Mouse (Mus musculus) spleen, adult 2 months (tissue): ENCODE results near the gene Pacs2. TPM values are rescaled to one million over a fixed set of nuclear protein-coding genes. Genes with fewer than 3 reads are reported as not detected.

Source experiments
- DNase-seq, 2 experiments: peaks; one replicate each; pipeline versions ENCODE4 v3.0.0 to v3.0.0-alpha.2; 2012 to 2021; ENCODE audit warnings: low spot score in 2 of 2, low read depth in 1 of 2
- H3K27ac ChIP-seq: fragments of 200-500 bp; 2 replicates; pipeline ENCODE4 v1.5.1; 2012; ENCODE audit warnings: low read length, inconsistent platforms; ENCODE audit not compliant: insufficient read depth
- H3K27me3 ChIP-seq: fragments of 200-500 bp; 2 replicates; pipeline ENCODE4 v1.6.1; 2012; ENCODE audit warnings: mild to moderate bottlenecking, moderate library complexity, low read length, inconsistent platforms; ENCODE audit not compliant: control insufficient read depth, insufficient read depth
- H3K36me3 ChIP-seq: fragments of 200-500 bp; 2 replicates; pipeline ENCODE4 v1.6.1; 2012; ENCODE audit warnings: mild to moderate bottlenecking, low read length, inconsistent platforms; ENCODE audit not compliant: control insufficient read depth, insufficient read depth
- H3K4me1 ChIP-seq: fragments of 200-500 bp; 2 replicates; pipeline ENCODE4 v1.6.1; 2011; ENCODE audit warnings: inconsistent platforms; ENCODE audit not compliant: control insufficient read depth, insufficient read depth, insufficient read length
- H3K4me3 ChIP-seq: fragments of 200-500 bp; 2 replicates; pipeline ENCODE4 v1.5.1; 2011; ENCODE audit warnings: mild to moderate bottlenecking, inconsistent platforms; ENCODE audit not compliant: insufficient read depth, insufficient read length; ENCODE audit errors: extremely low read depth
- CTCF ChIP-seq: fragments of 200-500 bp; IDR thresholded peaks from 2 replicates; pipeline ENCODE4 v1.5.1; 2011; ENCODE audit warnings: mild to moderate bottlenecking, inconsistent platforms; ENCODE audit not compliant: insufficient read depth, insufficient read length, insufficient replicate concordance; ENCODE audit errors: extremely low read depth
- POLR2A ChIP-seq: fragments of 200-500 bp; IDR thresholded peaks from 2 replicates; pipeline ENCODE4 v1.6.1; 2011; ENCODE audit warnings: low read depth, low read length, inconsistent platforms
- WGBS: fragments of 180-500 bp; shearing (Covaris S2); methylation state at CpG from one replicate; pipeline ENCODE4 v1.1.7; 2018; 5-methylcytosine and 5-hydroxymethylcytosine counted together
- polyA plus RNA-seq: library from polyadenylated mRNA; depleted of rRNA; stranded (reverse); fragments of >200 nt; gene quantifications from 2 replicates; pipeline ENCODE4 v1.2.3, GENCODE M21; 2012

Pacs2 gene
- polyA plus RNA-seq, 1 experiment = 29.1 TPM

DNA sequence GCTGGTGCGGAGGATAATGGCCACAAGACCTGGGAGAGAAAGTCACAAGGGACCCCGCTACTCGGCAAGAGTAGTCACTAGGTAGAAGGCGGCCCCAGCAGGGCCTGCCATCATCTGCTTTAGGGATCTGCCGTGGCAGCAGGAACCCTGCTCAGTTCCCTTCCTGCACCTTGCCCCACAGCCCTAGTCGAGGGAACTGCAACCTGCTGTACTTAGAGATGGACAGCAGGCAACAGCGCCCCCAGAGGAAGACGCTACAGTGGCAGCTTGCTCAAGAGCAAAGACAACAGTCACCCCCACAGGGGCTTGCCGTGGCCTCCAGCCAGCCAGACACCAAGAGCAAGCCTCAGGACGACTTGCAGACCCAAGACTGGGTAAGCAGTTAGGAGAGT is 60.8 kb downstream of the Pacs2 start:
- Histone ChIP-seq H3K27me3 (no peaks in the 10 kb centered on the region), H3K4me3 (peak overlapping the region; percentile 95), H3K4me1 (peaks cover 5% of the 10 kb centered on the region; the same call in 1 of the 2 replicates), H3K27ac (peak overlapping the region; percentile 93), H3K36me3 (no peaks in the 10 kb centered on the region; the same call in 1 of the 2 replicates)
- TF ChIP-seq CTCF = peak; percentile 93; the same call in 1 of the 2 replicates
- TF ChIP-seq POLR2A = peak; percentile 55; the same call in 1 of the 2 replicates
- peak; percentile 83 to 89 for DNase-seq
- WGBS = 4% methylated on average over 10 of the region's 10 CpGs

DNA sequence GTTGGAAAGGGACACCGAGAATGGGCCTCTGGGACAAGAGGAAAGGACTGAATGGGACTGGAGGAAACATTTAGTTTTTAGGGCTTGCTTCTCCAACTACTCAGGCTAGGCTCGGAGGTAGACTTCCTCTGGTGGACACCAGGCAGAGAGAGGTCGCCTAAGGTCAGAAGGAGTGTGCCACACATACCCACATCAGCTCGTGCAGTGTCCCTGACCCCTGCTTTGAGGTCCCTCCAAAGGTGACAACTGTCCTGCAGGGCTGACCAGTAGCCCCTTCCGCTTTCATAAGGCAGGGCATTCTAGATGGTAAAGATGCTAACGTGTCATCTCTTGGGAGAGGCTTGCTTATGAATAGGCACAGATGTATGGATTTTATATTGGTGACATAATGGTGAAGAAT is 61.2 kb downstream of the Pacs2 start:
- WGBS = 53% methylated on average over 6 of the region's 6 CpGs
- Histone ChIP-seq H3K4me3 (no peak overlapping the region), H3K4me1 (peaks cover 5% of the 10 kb centered on the region; the same call in 1 of the 2 replicates), H3K27ac (no peak overlapping the region), H3K36me3 (no peaks in the 10 kb centered on the region; the same call in 1 of the 2 replicates), H3K27me3 (no peaks in the 10 kb centered on the region)
- TF ChIP-seq CTCF = no peak
- DNase-seq = no peak

DNA sequence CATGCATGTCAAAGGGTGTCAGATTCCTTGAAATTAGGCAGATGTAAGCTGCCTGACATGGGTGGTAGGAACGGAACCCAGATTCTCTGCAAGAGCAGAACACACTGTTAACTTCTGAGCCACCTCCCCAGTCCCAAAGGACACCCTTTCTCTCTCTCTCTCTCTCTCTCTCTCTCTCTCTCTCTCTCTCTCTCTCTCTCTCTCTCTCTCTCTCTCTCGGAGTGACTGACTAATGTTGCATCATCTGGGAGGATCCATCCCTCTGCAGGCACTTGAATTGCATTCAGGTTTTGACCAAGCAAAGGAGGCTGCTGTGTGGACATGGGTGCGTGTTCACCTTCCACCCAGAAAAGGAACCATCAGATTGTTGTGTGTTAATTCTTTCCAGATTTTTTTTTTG is 73.0 kb downstream of the Pacs2 start:
- 93% methylated on average over 2 of the region's 3 CpGs for WGBS
- H3K27me3 ChIP-seq = no peaks in the 10 kb centered on the region
- no peak for TF ChIP-seq POLR2A
- no peak for TF ChIP-seq CTCF
- no peaks in the 10 kb centered on the region for H3K36me3 ChIP-seq
- no peak overlapping the region for H3K4me3 ChIP-seq
- no peak overlapping the region for H3K27ac ChIP-seq
- no peaks in the 10 kb centered on the region for H3K4me1 ChIP-seq
- no peak for DNase-seq

DNA sequence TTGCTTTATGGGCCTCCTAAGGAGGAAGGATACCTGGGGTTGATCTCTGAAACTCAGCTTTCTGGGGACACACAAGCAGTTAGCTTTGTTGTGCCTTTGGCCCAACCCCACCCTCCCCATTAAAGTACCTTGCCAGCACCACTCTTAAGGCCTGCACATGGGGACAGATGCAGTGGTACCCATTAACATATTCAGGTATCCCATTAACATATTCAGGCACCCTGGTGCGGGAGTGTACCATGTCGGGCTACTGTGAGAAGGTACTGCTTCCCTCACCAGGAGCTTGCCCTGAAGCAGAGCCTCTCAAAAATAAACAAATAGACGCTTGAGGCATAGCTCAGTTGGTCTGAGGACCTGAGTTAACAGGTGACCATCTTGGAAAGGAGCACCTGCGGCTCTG is 73.7 kb downstream of the Pacs2 start:
- H3K36me3 ChIP-seq = no peaks in the 10 kb centered on the region
- no peaks in the 10 kb centered on the region for H3K4me1 ChIP-seq
- no peak overlapping the region for H3K4me3 ChIP-seq
- no peak for DNase-seq
- no peak for TF ChIP-seq CTCF
- TF ChIP-seq POLR2A = no peak
- WGBS = 85% methylated on average over 4 of the region's 4 CpGs
- no peaks in the 10 kb centered on the region for H3K27me3 ChIP-seq
- H3K27ac ChIP-seq = no peak overlapping the region

DNA sequence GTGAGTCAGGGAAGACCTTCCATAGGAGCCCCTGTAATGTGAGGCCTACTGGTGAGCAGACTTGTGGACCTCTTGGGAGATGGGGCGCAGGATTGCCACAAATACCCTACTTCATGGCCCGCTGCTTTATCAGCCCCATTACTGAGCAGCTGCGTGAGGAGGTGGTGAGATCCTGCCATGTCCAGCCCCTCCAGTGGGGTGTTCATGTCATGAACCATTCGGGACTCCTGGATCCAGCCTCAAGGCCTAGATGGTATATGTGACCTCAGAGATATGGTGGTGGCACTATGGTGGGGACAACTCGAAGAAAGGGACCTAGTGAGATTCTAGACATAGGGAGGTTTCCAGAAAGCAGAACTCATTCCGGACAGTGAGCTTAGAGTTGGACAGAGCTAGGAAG is 74.8 kb downstream of the Pacs2 start:
- no peak overlapping the region for H3K27ac ChIP-seq

DNA sequence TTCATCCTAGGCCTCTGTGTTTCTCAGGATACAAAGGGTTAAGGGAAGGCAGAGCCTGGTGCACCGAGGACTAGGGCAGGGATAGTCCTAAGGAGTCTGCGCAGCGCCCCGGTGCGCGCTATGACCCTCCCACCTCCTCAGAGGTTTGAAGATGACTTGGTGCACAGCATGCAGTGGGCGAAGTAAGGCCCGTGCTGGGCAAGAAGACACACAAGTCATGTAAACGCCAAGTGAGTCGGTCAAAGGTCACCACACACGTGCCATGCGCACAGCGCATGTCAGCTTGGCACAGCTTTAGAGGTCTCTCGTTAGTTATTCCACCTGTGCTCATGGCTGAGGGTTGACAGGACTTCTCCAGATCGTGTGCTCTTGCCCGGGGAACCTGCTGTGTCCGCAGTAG is 75.7 kb downstream of the Pacs2 start:
- no peaks in the 10 kb centered on the region for H3K4me1 ChIP-seq
- H3K36me3 ChIP-seq = no peaks in the 10 kb centered on the region
- WGBS = 92% methylated on average over 17 of the region's 17 CpGs
- no peak overlapping the region for H3K4me3 ChIP-seq
- no peak overlapping the region for H3K27ac ChIP-seq
- H3K27me3 ChIP-seq = no peaks in the 10 kb centered on the region
- no peak for DNase-seq
- no peak for TF ChIP-seq CTCF
- no peak for TF ChIP-seq POLR2A

More for the DNA sequence above, 74.8 kb downstream of the Pacs2 start:
- 85% methylated on average over 6 of the region's 6 CpGs for WGBS
- Histone ChIP-seq H3K27me3 (no peaks in the 10 kb centered on the region), H3K4me1 (no peaks in the 10 kb centered on the region), H3K4me3 (no peak overlapping the region), H3K36me3 (no peaks in the 10 kb centered on the region)
- TF ChIP-seq CTCF (no peak), POLR2A (no peak)
- DNase-seq = no peak

DNA sequence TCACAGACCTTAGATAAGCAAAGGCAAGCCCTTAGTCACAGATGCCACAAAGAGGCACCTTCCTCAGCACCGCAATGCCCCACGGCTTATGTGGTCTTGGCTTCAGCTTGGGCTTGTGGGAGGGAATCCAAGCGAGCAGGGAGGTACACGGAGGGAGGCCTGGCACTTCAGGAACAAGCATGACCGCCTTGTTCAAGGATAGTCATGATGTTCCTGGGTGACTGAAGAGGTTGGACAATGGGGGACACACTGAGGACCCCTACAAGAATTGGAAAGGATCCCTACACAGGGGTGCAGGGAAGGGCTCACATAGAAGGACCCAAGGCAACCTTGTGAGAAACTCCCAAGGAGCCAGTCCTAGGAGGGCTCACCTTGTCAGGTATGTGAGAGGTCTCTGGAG is 82.7 kb downstream of the Pacs2 start:
- 87% methylated on average over 5 of the region's 5 CpGs for WGBS
- no peak overlapping the region for H3K27ac ChIP-seq
- peaks cover 17% of the 10 kb centered on the region; the same call in 1 of the 2 replicates for H3K4me1 ChIP-seq
- H3K36me3 ChIP-seq = no peaks in the 10 kb centered on the region
- no peaks in the 10 kb centered on the region; the same call in 1 of the 2 replicates for H3K27me3 ChIP-seq
- TF ChIP-seq POLR2A (no peak), CTCF (no peak)
- no peak for DNase-seq
- H3K4me3 ChIP-seq = no peak overlapping the region
